Mouse (Mus musculus): ENCODE measurements around the gene Zfp12. TPM values are rescaled to one million over a fixed set of nuclear protein-coding genes. Genes with fewer than 3 reads are reported as not detected.

Zfp12 gene
- total and polyA plus RNA-seq, 3 experiments, result 12.8 to 18.8 (median 13.1) TPM

- no peaks in the 10 kb centered on the region; a peak in 1 of 4 replicates for H3K4me1 ChIP-seq (ENCODE audit: control insufficient read depth in 1 of 2, insufficient read depth in 2 of 2)
- no peak for DNase-seq (ENCODE audit: extremely low read depth)
- no peak overlapping the region for H3K4me3 ChIP-seq (replicated peaks in 1 of 3; ENCODE audit: low read depth in 2 of 3, low read length in 2 of 3, poor library complexity in 1 of 3)
- no peak overlapping the region for H3K4me2 ChIP-seq (ENCODE audit: insufficient read depth, low read depth, poor library complexity, severe bottlenecking)
- H3K27me3 ChIP-seq (replicated peaks), result no peaks in the 10 kb centered on the region
- in situ Hi-C loops (cut with MboI; ENCODE audit: low pct_ligation_motif_present, low pct_unique_long_range_greater_than_20kb, low sequenced_read_pairs) (loop anchor here (25.0 kb wide), 1 partner anchor 358 kb away; no protein-coding TSS in a partner anchor), dilution Hi-C loops (cut with MboI; ENCODE audit: extremely low pct_ligation_motif_present, extremely low pct_unique_long_range_greater_than_20kb, low sequenced_read_pairs) (no loop called here)
- H3K9ac ChIP-seq (ENCODE audit: insufficient read depth, low read depth), result no peak overlapping the region
- H3K79me2 ChIP-seq (replicated peaks; ENCODE audit: control insufficient read depth, extremely low read depth, insufficient read depth, poor library complexity, severe bottlenecking), result no peaks in the 10 kb centered on the region
- H3K27ac ChIP-seq (ENCODE audit: insufficient read depth, low read depth), result no peak overlapping the region
- TF ChIP-seq ZNF384 (IDR thresholded peaks at IDR 0.05; ENCODE audit: low read depth, low read length), result no peak
- no peak for TF ChIP-seq JUND (conservative IDR thresholded peaks at IDR 0.05; ENCODE audit: low read depth, low read length)
- TF ChIP-seq RAD21 (IDR thresholded peaks at IDR 0.05; ENCODE audit: low read depth, low read length), result no peak
- no peak for TF ChIP-seq ZKSCAN1 (IDR thresholded peaks at IDR 0.05; ENCODE audit: borderline replicate concordance, low read depth, low read length)
- no peak for TF ChIP-seq USF2 (conservative IDR thresholded peaks at IDR 0.05; ENCODE audit: low read depth, low read length)
- TF ChIP-seq POLR2AphosphoS2 (IDR thresholded peaks at IDR 0.05; ENCODE audit: low read depth, low read length), result no peak
- TF ChIP-seq MEF2A (IDR thresholded peaks at IDR 0.05; ENCODE audit: borderline replicate concordance, low read depth, low read length), result no peak
- TF ChIP-seq ZC3H11A (IDR thresholded peaks at IDR 0.05; ENCODE audit: low read depth, low read length), result no peak
- TF ChIP-seq CHD1 (IDR thresholded peaks at IDR 0.05; ENCODE audit: low read depth, low read length), result no peak
- no peak for TF ChIP-seq TBP (conservative IDR thresholded peaks at IDR 0.05; ENCODE audit: low read depth, low read length)
- no peak for TF ChIP-seq TCF12 (IDR thresholded peaks at IDR 0.05; ENCODE audit: low read depth, low read length)
- no peak for TF ChIP-seq GABPA (IDR thresholded peaks at IDR 0.05; ENCODE audit: insufficient replicate concordance, low read depth, low read length)
- peaks cover 10% of the 10 kb centered on the region for H3K9me3 ChIP-seq (replicated peaks; ENCODE audit: low read length)
- peaks cover 8 to 61% of the 10 kb centered on the region in 2 experiments for H3K36me3 ChIP-seq (replicated peaks in 1 of 2; ENCODE audit: control insufficient read depth in 1 of 2, insufficient read depth in 1 of 2, low read length in 1 of 2)
Observed at GRCm38 (mm10) chr5:143295330-143295729, 60.4 kb downstream of the Zfp12 start.

GRCm38 (mm10) chr5:143297986-143298385, 63.0 kb downstream of the Zfp12 start:
- dilution Hi-C loops (cut with MboI; ENCODE audit: extremely low pct_ligation_motif_present, extremely low pct_unique_long_range_greater_than_20kb, low sequenced_read_pairs), result no loop called here

GRCm38 (mm10) chr5:143298391-143298790, 63.4 kb downstream of the Zfp12 start:
- Histone ChIP-seq H3K9ac (ENCODE audit: insufficient read depth, low read depth) (no peak overlapping the region), H3K36me3 (replicated peaks in 1 of 2; ENCODE audit: control insufficient read depth in 1 of 2, insufficient read depth in 1 of 2, low read length in 1 of 2) (peaks cover 37 to 84% of the 10 kb centered on the region in 2 experiments), H3K27me3 (replicated peaks) (no peaks in the 10 kb centered on the region), H3K79me2 (replicated peaks; ENCODE audit: control insufficient read depth, extremely low read depth, insufficient read depth, poor library complexity, severe bottlenecking) (no peaks in the 10 kb centered on the region; the same call in 1 of the 2 replicates), H3K4me3 (replicated peaks in 1 of 3; ENCODE audit: low read depth in 2 of 3, low read length in 2 of 3, poor library complexity in 1 of 3) (no peak overlapping the region), H3K9me3 (replicated peaks; ENCODE audit: low read length) (peaks cover 9% of the 10 kb centered on the region), H3K4me1 (ENCODE audit: control insufficient read depth in 1 of 2, insufficient read depth in 2 of 2) (no peaks in the 10 kb centered on the region; a peak in 1 of 4 replicates), H3K4me2 (ENCODE audit: insufficient read depth, low read depth, poor library complexity, severe bottlenecking) (no peak overlapping the region), H3K27ac (ENCODE audit: insufficient read depth, low read depth) (no peak overlapping the region)
- in situ Hi-C loops (cut with MboI; ENCODE audit: low pct_ligation_motif_present, low pct_unique_long_range_greater_than_20kb, low sequenced_read_pairs), result loop anchor here (25.0 kb wide), 1 partner anchor 361 kb away; no protein-coding TSS in a partner anchor
- dilution Hi-C loops (cut with MboI; ENCODE audit: extremely low pct_ligation_motif_present, extremely low pct_unique_long_range_greater_than_20kb, low sequenced_read_pairs), result no loop called here
- DNase-seq (ENCODE audit: extremely low read depth), result no peak
- 0 out of 2 replicates have a peak, but pooled peaks have one; percentile 14 for TF ChIP-seq BHLHE40 (IDR thresholded peaks at IDR 0.05; ENCODE audit: low read depth, low read length)
- TF ChIP-seq GABPA (IDR thresholded peaks at IDR 0.05; ENCODE audit: insufficient replicate concordance, low read depth, low read length), result no peak
- TF ChIP-seq RCOR1 (conservative IDR thresholded peaks at IDR 0.05; ENCODE audit: low read depth, low read length), result no peak
- peak; percentile 37 to 42 for TF ChIP-seq CTCF (conservative IDR thresholded peaks at IDR 0.05 in 1 of 2, IDR thresholded peaks at IDR 0.05 in 1 of 2; ENCODE audit: low read depth in 2 of 2, low read length in 2 of 2)
- TF ChIP-seq TBP (conservative IDR thresholded peaks at IDR 0.05; ENCODE audit: low read depth, low read length), result no peak
- no peak for TF ChIP-seq CHD1 (IDR thresholded peaks at IDR 0.05; ENCODE audit: low read depth, low read length)
- no peak for TF ChIP-seq MAZ (IDR thresholded peaks at IDR 0.05; ENCODE audit: low read depth, low read length)

More at GRCm38 (mm10) chr5:143297986-143298385, 63.0 kb downstream of the Zfp12 start:
- Histone ChIP-seq H3K79me2 (replicated peaks; ENCODE audit: control insufficient read depth, extremely low read depth, insufficient read depth, poor library complexity, severe bottlenecking) (no peaks in the 10 kb centered on the region; the same call in 1 of the 2 replicates), H3K9ac (ENCODE audit: insufficient read depth, low read depth) (no peak overlapping the region), H3K4me2 (ENCODE audit: insufficient read depth, low read depth, poor library complexity, severe bottlenecking) (no peak overlapping the region), H3K4me3 (replicated peaks in 1 of 3; ENCODE audit: low read depth in 2 of 3, low read length in 2 of 3, poor library complexity in 1 of 3) (no peak overlapping the region), H3K27ac (ENCODE audit: insufficient read depth, low read depth) (no peak overlapping the region), H3K27me3 (replicated peaks) (no peaks in the 10 kb centered on the region), H3K9me3 (replicated peaks; ENCODE audit: low read length) (peaks cover 10% of the 10 kb centered on the region), H3K36me3 (replicated peaks in 1 of 2; ENCODE audit: control insufficient read depth in 1 of 2, insufficient read depth in 1 of 2, low read length in 1 of 2) (peaks cover 33 to 81% of the 10 kb centered on the region in 2 experiments), H3K4me1 (ENCODE audit: control insufficient read depth in 1 of 2, insufficient read depth in 2 of 2) (no peaks in the 10 kb centered on the region; a peak in 1 of 4 replicates)
- in situ Hi-C loops (cut with MboI; ENCODE audit: low pct_ligation_motif_present, low pct_unique_long_range_greater_than_20kb, low sequenced_read_pairs), result loop anchor here (25.0 kb wide), 1 partner anchor 361 kb away; no protein-coding TSS in a partner anchor
- no peak for TF ChIP-seq MXI1 (IDR thresholded peaks at IDR 0.05; ENCODE audit: low read depth, low read length)
- DNase-seq (ENCODE audit: extremely low read depth), result no peak
